Mouse (Mus musculus) forebrain, embryonic 14.5 days (tissue): ENCODE measurements around the gene Tbc1d30. TPM values are rescaled to one million over a fixed set of nuclear protein-coding genes. Genes with fewer than 3 reads are reported as not detected.

Experiments
- ATAC-seq: fragments of 200-750 bp; cut with Nextera tagmentation; 2 replicates; pipeline ENCODE4 v1.8.0; 2017; ENCODE audit warnings: mild to moderate bottlenecking, moderate library complexity
- DNase-seq: peaks from one replicate; pipeline ENCODE4 v3.0.0-alpha.2; 2015; ENCODE audit warnings: low spot score
- H3K27ac ChIP-seq: fragments of 300-500 bp; sonication (generic); 2 replicates; pipeline ENCODE4 v1.5.1; 2014; ENCODE audit warnings: low read depth, mild to moderate bottlenecking, control low read depth, low read length, moderate library complexity
- H3K27me3 ChIP-seq: fragments of 300-500 bp; sonication (generic); replicated peaks from 2 replicates; pipeline ENCODE4 v1.6.1; 2014; ENCODE audit warnings: low read length, control low read depth, mixed read lengths; ENCODE audit not compliant: control insufficient read depth, insufficient read depth
- H3K36me3 ChIP-seq: fragments of 300-500 bp; sonication (generic); 2 replicates; pipeline ENCODE4 v1.6.1; 2014; ENCODE audit warnings: low read length, control low read depth; ENCODE audit not compliant: control insufficient read depth, insufficient read depth
- H3K4me1 ChIP-seq: fragments of 300-500 bp; sonication (generic); 2 replicates; pipeline ENCODE4 v1.6.1; 2014; ENCODE audit warnings: antibody characterized with exemption, low read length, control low read depth; ENCODE audit not compliant: control insufficient read depth, insufficient read depth
- H3K4me2 ChIP-seq: fragments of 300-500 bp; sonication (generic); 2 replicates; pipeline ENCODE4 v1.6.1; 2014; ENCODE audit warnings: mild to moderate bottlenecking, control low read depth, low read length
- H3K4me3 ChIP-seq: fragments of 300-500 bp; sonication (generic); 2 replicates; pipeline ENCODE4 v1.5.1; 2014; ENCODE audit warnings: low read depth, low read length, control low read depth
- H3K9ac ChIP-seq: fragments of 300-500 bp; sonication (generic); 2 replicates; pipeline ENCODE4 v1.6.1; 2014; ENCODE audit warnings: mild to moderate bottlenecking, low read length, control low read depth, moderate library complexity
- H3K9me3 ChIP-seq: fragments of 300-500 bp; sonication (generic); replicated peaks from 2 replicates; pipeline ENCODE4 v1.6.1; 2016; ENCODE audit warnings: low read length, control low read depth, mixed read lengths; ENCODE audit not compliant: control insufficient read depth
- WGBS: fragments of 180-500 bp; shearing (Covaris S2); extraction: QIAGEN DNeasy Blood & Tissue Kit; methylation state at CpG from one replicate; pipeline ENCODE4 v1.1.7; 2014; 5-methylcytosine and 5-hydroxymethylcytosine counted together
- polyA plus RNA-seq: library from polyadenylated mRNA; unstranded; fragments of >200 nt; fragmentation: Nextera tagmentation; extraction: Ambion mirVana; gene quantifications from 2 replicates; pipeline ENCODE4 v1.2.1, GENCODE M21; 2014

Gene Tbc1d30
- polyA plus RNA-seq, 1 experiment from 2014 or later = 9.3 TPM

DNA sequence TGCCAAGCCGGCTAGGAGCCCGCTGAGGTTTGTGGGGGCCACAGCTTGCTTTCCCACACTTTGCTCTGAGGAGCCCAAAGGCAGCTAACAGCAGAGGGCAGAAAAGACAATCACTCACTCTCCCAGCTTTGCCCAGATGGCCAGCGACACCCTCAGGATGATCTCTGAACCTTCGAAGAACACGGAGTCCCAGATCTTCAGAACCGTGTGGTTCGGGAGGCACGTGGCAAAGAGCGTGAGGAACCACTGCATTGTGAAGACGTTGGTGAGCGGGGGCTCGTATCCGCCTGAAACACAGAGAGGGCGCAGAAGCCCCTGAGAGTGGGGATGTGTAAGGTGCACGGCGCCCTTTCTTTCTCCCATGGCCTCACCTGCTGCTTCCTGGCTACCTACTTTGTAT lies 56.6 kb downstream of the Tbc1d30 start:
- H3K36me3 ChIP-seq = peaks cover 24% of the 10 kb centered on the region
- WGBS = 83% methylated on average over 16 of the region's 16 CpGs
- H3K4me1 ChIP-seq = peaks cover 17% of the 10 kb centered on the region
- ATAC-seq (no peak), DNase-seq (no peak)
- H3K4me2 ChIP-seq = no peak overlapping the region
- no peak overlapping the region for H3K9ac ChIP-seq
- H3K27me3 ChIP-seq = peaks cover 2% of the 10 kb centered on the region; the same call in 1 of the 2 replicates
- no peak overlapping the region for H3K27ac ChIP-seq
- H3K4me3 ChIP-seq = no peak overlapping the region
- H3K9me3 ChIP-seq = no peaks in the 10 kb centered on the region

DNA sequence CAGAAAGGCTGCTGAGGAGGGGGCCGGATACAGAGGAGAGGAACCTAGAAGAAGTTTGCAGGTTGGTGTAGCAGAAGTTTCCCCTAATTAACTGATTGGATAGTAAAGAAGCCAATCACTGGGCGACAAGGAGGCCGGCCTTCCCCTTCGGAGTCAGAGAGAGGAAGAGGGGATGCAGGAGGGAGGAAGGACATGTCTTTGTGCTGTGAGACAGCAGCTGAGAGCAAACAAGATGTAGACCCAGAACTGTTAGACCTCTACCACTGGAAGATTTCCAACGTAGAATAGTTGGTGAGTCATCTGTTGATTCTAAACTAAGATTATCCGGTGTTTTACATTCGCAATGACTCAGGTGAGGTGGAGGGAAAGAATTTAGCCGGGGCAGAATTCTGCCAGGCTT lies 57.2 kb downstream of the Tbc1d30 start:
- WGBS = 76% methylated on average over 8 of the region's 8 CpGs

DNA sequence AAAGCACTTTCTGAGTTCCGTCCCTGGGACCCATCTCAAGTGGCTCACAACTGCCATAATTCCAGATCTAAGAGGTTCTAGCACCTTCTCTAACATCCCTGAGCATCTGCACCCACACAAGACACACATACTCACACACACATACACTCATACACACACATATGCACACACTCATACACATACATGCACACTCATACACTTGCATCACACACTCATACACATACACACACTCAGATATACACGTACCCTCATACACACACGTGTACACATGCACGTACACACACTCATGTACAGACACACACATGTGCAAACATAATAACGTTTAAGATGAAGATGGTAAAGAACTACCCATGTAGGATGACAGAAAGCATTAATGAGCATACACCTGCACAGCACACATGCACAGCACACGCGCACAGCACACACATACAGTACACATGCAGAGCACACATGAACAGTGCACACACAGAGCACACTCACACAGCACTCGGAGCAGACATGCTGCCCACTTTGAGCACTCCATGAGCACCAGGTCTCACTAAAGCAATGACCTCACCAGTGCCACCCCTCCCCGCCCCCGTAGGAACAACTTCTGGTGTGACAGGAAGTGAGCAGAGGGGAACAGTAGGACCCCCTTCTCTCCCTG lies 59.7 kb downstream of the Tbc1d30 start:
- ATAC-seq (peak; percentile 42), DNase-seq (no peak)
- Histone ChIP-seq H3K9ac (peak overlapping the region; percentile 35; the same call in 1 of the 2 replicates), H3K9me3 (no peaks in the 10 kb centered on the region), H3K27ac (peak overlapping the region; percentile 80), H3K4me1 (peaks cover 8% of the 10 kb centered on the region; the same call in 1 of the 2 replicates), H3K4me3 (peak overlapping the region; percentile 13; the same call in 1 of the 2 replicates), H3K36me3 (peaks cover 28% of the 10 kb centered on the region), H3K4me2 (peak overlapping the region; percentile 49), H3K27me3 (peaks cover 2% of the 10 kb centered on the region; the same call in 1 of the 2 replicates)
- 80% methylated on average over 10 of the region's 10 CpGs for WGBS

More for the DNA sequence above, 57.2 kb downstream of the Tbc1d30 start:
- H3K4me1 ChIP-seq = peaks cover 17% of the 10 kb centered on the region
- H3K4me3 ChIP-seq = no peak overlapping the region
- H3K9me3 ChIP-seq = no peaks in the 10 kb centered on the region
- peaks cover 24% of the 10 kb centered on the region for H3K36me3 ChIP-seq
- H3K27me3 ChIP-seq = peaks cover 2% of the 10 kb centered on the region; the same call in 1 of the 2 replicates
- no peak for DNase-seq
- no peak overlapping the region for H3K9ac ChIP-seq
- no peak for ATAC-seq
- no peak overlapping the region for H3K27ac ChIP-seq
- no peak overlapping the region for H3K4me2 ChIP-seq

DNA sequence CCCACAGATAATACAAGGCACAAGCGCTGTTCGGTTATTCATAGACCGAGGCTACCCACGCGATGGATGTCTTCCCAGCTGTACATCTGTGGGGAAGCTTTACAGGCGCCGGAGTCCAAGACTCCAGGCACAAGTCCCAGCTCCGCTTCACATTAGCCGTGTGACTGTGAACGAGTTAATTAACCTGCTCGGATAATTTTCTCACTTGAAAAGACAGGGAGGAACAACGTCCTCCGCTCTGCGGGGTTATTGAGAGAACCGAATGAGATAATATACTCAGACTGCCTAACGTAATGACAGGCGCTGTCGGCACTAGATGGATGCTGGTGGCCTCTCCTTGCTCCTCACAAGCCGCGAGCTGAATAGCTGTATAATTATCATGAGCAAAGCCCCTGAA lies 60.4 kb downstream of the Tbc1d30 start:
- peak overlapping the region; percentile 13 for H3K4me3 ChIP-seq
- WGBS = 5% methylated on average over 20 of the region's 20 CpGs
- peaks cover 2% of the 10 kb centered on the region; the same call in 1 of the 2 replicates for H3K27me3 ChIP-seq
- peak overlapping the region; percentile 49 for H3K4me2 ChIP-seq
- H3K4me1 ChIP-seq = peaks cover 8% of the 10 kb centered on the region; the same call in 1 of the 2 replicates
- peak overlapping the region; percentile 80 for H3K27ac ChIP-seq
- H3K36me3 ChIP-seq = peaks cover 23% of the 10 kb centered on the region
- H3K9me3 ChIP-seq = no peaks in the 10 kb centered on the region
- H3K9ac ChIP-seq = peak overlapping the region; percentile 35; the same call in 1 of the 2 replicates
- peak; percentile 93 for ATAC-seq
- peak; percentile 89 for DNase-seq

DNA sequence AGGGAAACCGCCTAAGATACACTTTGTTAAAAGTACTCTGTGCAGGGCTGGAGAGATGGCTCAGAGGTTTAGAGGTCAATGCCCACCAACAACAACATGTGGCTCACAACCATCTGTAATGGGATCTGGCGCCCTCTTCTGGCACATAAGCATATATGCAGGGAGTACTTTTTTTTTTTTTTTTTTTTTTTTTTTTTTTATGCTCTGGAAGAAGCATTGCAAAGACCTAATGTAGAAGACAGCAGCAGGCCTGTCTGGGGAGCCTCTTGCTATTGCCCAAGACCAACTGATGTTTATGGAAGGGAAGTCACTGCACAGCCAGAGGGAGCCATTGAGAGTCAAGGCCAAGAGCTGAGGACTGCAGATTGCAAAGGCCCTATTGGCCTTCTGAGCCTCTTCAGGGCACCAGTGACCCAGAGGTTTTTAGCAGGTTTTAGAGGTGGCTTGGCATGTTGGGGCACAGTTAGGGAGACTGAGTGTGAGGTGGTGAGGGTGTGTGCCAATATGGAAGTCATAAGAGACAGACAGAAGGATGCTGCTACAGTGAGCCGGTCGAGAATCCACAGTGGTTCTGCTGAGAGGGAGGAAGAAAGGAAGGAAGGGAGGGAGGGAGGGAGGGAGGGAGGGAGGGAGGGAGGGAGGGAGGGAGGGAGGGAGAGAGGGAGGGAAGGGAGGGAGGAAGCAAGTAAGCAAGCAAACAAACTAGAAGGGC lies 61.0 kb downstream of the Tbc1d30 start:
- peak; percentile 46 for ATAC-seq
- Histone ChIP-seq H3K4me2 (peak overlapping the region; percentile 49; the same call in 1 of the 2 replicates), H3K27ac (peak overlapping the region; percentile 80), H3K9ac (no peak overlapping the region), H3K36me3 (peaks cover 22% of the 10 kb centered on the region), H3K4me1 (peaks cover 8% of the 10 kb centered on the region; the same call in 1 of the 2 replicates), H3K4me3 (peak overlapping the region; percentile 13; the same call in 1 of the 2 replicates), H3K9me3 (no peaks in the 10 kb centered on the region), H3K27me3 (peaks cover 2% of the 10 kb centered on the region; the same call in 1 of the 2 replicates)
- DNase-seq = peak; percentile 37
- 29% methylated on average over 4 of the region's 4 CpGs for WGBS

DNA sequence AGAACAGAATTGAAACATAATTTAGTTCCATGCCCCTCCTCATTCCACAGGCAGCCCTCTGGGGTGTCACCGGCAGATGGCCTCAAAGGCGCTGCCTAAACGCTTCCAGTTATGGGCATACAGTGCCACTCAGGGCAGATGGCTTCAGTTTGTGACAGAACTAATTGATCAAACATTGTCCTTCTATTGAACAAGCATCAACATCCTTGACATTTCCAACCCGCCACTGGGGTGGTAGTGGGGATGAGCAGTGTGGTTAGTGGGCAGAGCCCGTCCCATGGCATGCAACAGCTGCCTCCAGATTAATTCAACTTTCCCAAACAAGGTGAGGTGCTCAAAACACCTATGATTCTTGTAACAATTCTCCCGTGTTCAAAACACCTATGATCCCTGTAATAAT lies 68.2 kb downstream of the Tbc1d30 start:
- H3K4me1 ChIP-seq = no peaks in the 10 kb centered on the region
- no peak overlapping the region for H3K27ac ChIP-seq
- peaks cover 11% of the 10 kb centered on the region; the same call in 1 of the 2 replicates for H3K36me3 ChIP-seq
- no peak overlapping the region for H3K4me3 ChIP-seq
- no peak overlapping the region for H3K9ac ChIP-seq
- WGBS = 83% methylated on average over 6 of the region's 6 CpGs
- H3K9me3 ChIP-seq = no peaks in the 10 kb centered on the region
- ATAC-seq = no peak
- H3K27me3 ChIP-seq = no peaks in the 10 kb centered on the region
- no peak overlapping the region for H3K4me2 ChIP-seq
- no peak for DNase-seq

DNA sequence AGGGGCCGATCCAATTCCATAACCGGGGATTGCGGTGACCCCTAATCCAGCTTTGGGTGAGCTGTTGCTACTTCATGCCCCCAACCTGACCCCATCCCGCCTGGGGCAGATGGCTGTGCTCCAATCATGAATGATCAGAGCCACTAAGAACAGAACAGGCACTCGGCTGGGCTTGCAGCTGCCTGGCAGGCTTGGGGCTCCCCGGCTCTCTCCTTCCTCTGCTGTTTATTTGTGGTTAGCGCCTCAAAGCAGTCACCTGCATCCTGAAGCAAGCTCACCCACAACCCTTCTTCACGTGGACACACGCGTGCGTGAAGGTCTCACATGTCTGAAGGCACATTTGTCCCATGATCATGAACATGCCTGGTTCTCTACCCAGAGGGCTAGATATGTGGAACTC lies 68.6 kb downstream of the Tbc1d30 start:
- 89% methylated on average over 11 of the region's 11 CpGs for WGBS
- Histone ChIP-seq H3K4me1 (no peaks in the 10 kb centered on the region), H3K36me3 (peaks cover 11% of the 10 kb centered on the region; the same call in 1 of the 2 replicates), H3K27ac (no peak overlapping the region), H3K4me2 (no peak overlapping the region), H3K27me3 (no peaks in the 10 kb centered on the region), H3K9ac (no peak overlapping the region), H3K4me3 (no peak overlapping the region), H3K9me3 (no peaks in the 10 kb centered on the region)
- no peak for ATAC-seq
- no peak for DNase-seq

DNA sequence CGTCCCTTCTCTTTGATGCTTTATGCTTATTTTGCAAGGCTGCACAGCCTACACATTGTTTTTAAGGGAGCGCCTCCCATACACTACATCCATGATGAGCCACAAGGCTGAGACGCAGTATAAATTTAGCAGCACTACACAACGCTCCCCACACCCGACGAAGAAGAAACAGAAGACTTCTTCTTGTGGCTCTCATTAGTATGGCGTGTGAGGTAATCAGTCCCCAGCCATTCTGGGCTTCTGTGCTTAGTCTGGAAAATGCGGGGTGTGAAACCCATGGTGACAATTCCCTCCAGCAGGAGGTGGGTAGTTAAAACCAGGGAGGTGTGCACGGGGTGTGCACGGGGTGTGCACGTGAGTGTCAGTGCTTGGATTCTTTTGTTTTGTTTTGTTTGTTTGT lies 70.1 kb downstream of the Tbc1d30 start:
- DNase-seq = no peak
- Histone ChIP-seq H3K9me3 (no peaks in the 10 kb centered on the region), H3K36me3 (peaks cover 7% of the 10 kb centered on the region; the same call in 1 of the 2 replicates), H3K4me2 (no peak overlapping the region), H3K27ac (no peak overlapping the region), H3K27me3 (no peaks in the 10 kb centered on the region), H3K9ac (no peak overlapping the region), H3K4me3 (no peak overlapping the region), H3K4me1 (no peaks in the 10 kb centered on the region)
- WGBS = 72% methylated on average over 11 of the region's 11 CpGs
- ATAC-seq = no peak
